Mouse (Mus musculus) kidney, postnatal 0 days (tissue): ENCODE measurements around the gene Ift20. TPM values are rescaled to one million over a fixed set of nuclear protein-coding genes. Genes with fewer than 3 reads are reported as not detected.
"Not testable (repeated sequence)": the region's sequence is repeated elsewhere in the genome, so short reads cannot be mapped to it uniquely, and the experiment has no call there.

Experiments used
- ATAC-seq: fragments of 200-750 bp; cut with Nextera tagmentation; replicated peaks from 2 replicates; pipeline ENCODE4 v1.8.0; 2017; ENCODE audit warnings: low read depth, moderate number of reproducible peaks, moderate TSS enrichment, moderate library complexity; ENCODE audit not compliant: low FRiP score
- DNase-seq: peaks from one replicate; pipeline ENCODE4 v3.0.0-alpha.2; 2016; ENCODE audit warnings: low spot score
- H3K27ac ChIP-seq: fragments of 300-500 bp; sonication (generic); 2 replicates; pipeline ENCODE4 v1.5.1; 2014; ENCODE audit warnings: mild to moderate bottlenecking
- H3K27me3 ChIP-seq: fragments of 300-500 bp; sonication (generic); 2 replicates; pipeline ENCODE4 v1.6.1; 2014; ENCODE audit warnings: low read length, mixed read lengths; ENCODE audit not compliant: insufficient read depth
- H3K36me3 ChIP-seq: fragments of 300-500 bp; sonication (generic); 2 replicates; pipeline ENCODE4 v1.6.1; 2014; ENCODE audit warnings: low read length, mixed read lengths; ENCODE audit not compliant: insufficient read depth
- H3K4me1 ChIP-seq: fragments of 300-500 bp; sonication (generic); replicated peaks from 2 replicates; pipeline ENCODE4 v1.6.1; 2014; ENCODE audit warnings: antibody characterized with exemption, low read length, mixed read lengths; ENCODE audit not compliant: insufficient read depth
- H3K4me2 ChIP-seq: fragments of 300-500 bp; sonication (generic); 2 replicates; pipeline ENCODE4 v1.6.1; 2014; ENCODE audit warnings: mild to moderate bottlenecking, low read length, moderate library complexity, mixed read lengths
- H3K4me3 ChIP-seq: fragments of 300-500 bp; sonication (generic); replicated peaks from 2 replicates; pipeline ENCODE4 v1.5.1; 2014; ENCODE audit warnings: low read depth, low read length
- H3K9ac ChIP-seq: fragments of 300-500 bp; sonication (generic); 2 replicates; pipeline ENCODE4 v1.6.1; 2014; ENCODE audit warnings: low read depth, low read length
- H3K9me3 ChIP-seq: fragments of 300-500 bp; sonication (generic); replicated peaks from 2 replicates; pipeline ENCODE4 v1.6.1; 2016; ENCODE audit warnings: low read length, inconsistent platforms, mixed read lengths
- CTCF ChIP-seq: IDR thresholded peaks from 2 replicates; pipeline ENCODE4 v1.5.1; 2016; ENCODE audit warnings: antibody characterized with exemption, low read depth, mild to moderate bottlenecking, moderate library complexity
- WGBS: fragments of 180-500 bp; shearing (Covaris S2); extraction: QIAGEN DNeasy Blood & Tissue Kit; methylation state at CpG from one replicate; pipeline ENCODE4 v1.1.7; 2014; 5-methylcytosine and 5-hydroxymethylcytosine counted together
- polyA plus RNA-seq: library from polyadenylated mRNA; unstranded; fragments of >200 nt; fragmentation: Nextera tagmentation; extraction: Ambion mirVana; gene quantifications from 2 replicates; pipeline ENCODE4 v1.2.1, GENCODE M21; 2015

The Ift20 gene
- polyA plus RNA-seq, 1 experiment from 2014 or later: 185 TPM

GRCm38 (mm10) chr11:78574536-78574935 lies 38.4 kb downstream of the Ift20 start:
- Histone ChIP-seq H3K27me3 (no peaks in the 10 kb centered on the region), H3K4me2 (no peak overlapping the region), H3K36me3 (peaks cover 10% of the 10 kb centered on the region; the same call in 1 of the 2 replicates), H3K4me1 (no peaks in the 10 kb centered on the region), H3K27ac (no peak overlapping the region), H3K9me3 (no peaks in the 10 kb centered on the region), H3K4me3 (no peak overlapping the region), H3K9ac (no peak overlapping the region)
- no peak for DNase-seq
- no peak for ATAC-seq
- TF ChIP-seq CTCF: no peak
- 84% methylated on average over 3 of the region's 3 CpGs for WGBS

GRCm38 (mm10) chr11:78574975-78575374 lies 38.8 kb downstream of the Ift20 start:
- no peak for TF ChIP-seq CTCF
- DNase-seq: no peak
- WGBS: 39% methylated on average over 2 of the region's 2 CpGs
- Histone ChIP-seq H3K9ac (no peak overlapping the region), H3K27me3 (no peaks in the 10 kb centered on the region), H3K9me3 (no peaks in the 10 kb centered on the region), H3K4me3 (no peak overlapping the region), H3K4me2 (no peak overlapping the region), H3K36me3 (peaks cover 10% of the 10 kb centered on the region; the same call in 1 of the 2 replicates), H3K4me1 (no peaks in the 10 kb centered on the region), H3K27ac (no peak overlapping the region)
- no peak for ATAC-seq

GRCm38 (mm10) chr11:78582848-78583247 lies 46.7 kb downstream of the Ift20 start:
- no peak overlapping the region for H3K4me3 ChIP-seq
- H3K9ac ChIP-seq: no peak overlapping the region
- ATAC-seq (no peak), DNase-seq (no peak)
- H3K9me3 ChIP-seq: no peaks in the 10 kb centered on the region
- no peaks in the 10 kb centered on the region for H3K27me3 ChIP-seq
- no peak for TF ChIP-seq CTCF
- H3K4me2 ChIP-seq: no peak overlapping the region
- H3K36me3 ChIP-seq: peaks cover 32% of the 10 kb centered on the region; the same call in 1 of the 2 replicates
- no peak overlapping the region for H3K27ac ChIP-seq
- no peaks in the 10 kb centered on the region for H3K4me1 ChIP-seq
- 73% methylated on average over 6 of the region's 6 CpGs for WGBS

- DNase-seq: no peak
- Histone ChIP-seq H3K27ac (no peak overlapping the region), H3K4me3 (no peak overlapping the region), H3K9me3 (no peaks in the 10 kb centered on the region), H3K4me2 (no peak overlapping the region), H3K9ac (no peak overlapping the region), H3K27me3 (no peaks in the 10 kb centered on the region), H3K36me3 (peaks cover 25% of the 10 kb centered on the region; the same call in 1 of the 2 replicates), H3K4me1 (no peaks in the 10 kb centered on the region)
- no peak for ATAC-seq
- TF ChIP-seq CTCF: peak; percentile 45
Measured at GRCm38 (mm10) chr11:78586099-78586498, 49.9 kb downstream of the Ift20 start.

- not testable (repeated sequence) for H3K4me2 ChIP-seq, H3K9me3 ChIP-seq, DNase-seq, H3K9ac ChIP-seq, H3K4me1 ChIP-seq, H3K27me3 ChIP-seq, H3K4me3 ChIP-seq, ATAC-seq, H3K27ac ChIP-seq
- 94% methylated on average over 1 of the region's 1 CpGs for WGBS
- H3K36me3 ChIP-seq: peaks cover 19% of the 10 kb centered on the region; the same call in 1 of the 2 replicates
- TF ChIP-seq CTCF: peak; percentile 34
Measured at GRCm38 (mm10) chr11:78587677-78588076, 51.5 kb downstream of the Ift20 start.

Other genes starting within 250 kb of the Ift20 start
- 0.17 TPM in 1 of 2 replicates, not detected in the other for gene BC030499, start 245.5 kb upstream of the Ift20 start, polyA plus RNA-seq
- gene Spag5, start 234.8 kb upstream of the Ift20 start, polyA plus RNA-seq: 12.4 and 14.8 TPM in 2 replicates
- 12.5 and 13.0 TPM in 2 replicates for gene Aldoc, start 213.4 kb upstream of the Ift20 start, polyA plus RNA-seq
- 67.5 and 74.9 TPM in 2 replicates for gene Pigs, start 207.9 kb upstream of the Ift20 start, polyA plus RNA-seq
- gene Unc119, start 192.9 kb upstream of the Ift20 start, polyA plus RNA-seq: 30.4 TPM in 2 replicates
- gene Foxn1, start 149.8 kb upstream of the Ift20 start, polyA plus RNA-seq: not detected in 2 replicates
- 6.5 and 6.6 TPM in 2 replicates for gene Slc13a2, start 114.1 kb upstream of the Ift20 start, polyA plus RNA-seq
- 21.7 and 23.4 TPM in 2 replicates for gene Slc46a1, start 70.7 kb upstream of the Ift20 start, polyA plus RNA-seq
- gene Sarm1, start 38.6 kb upstream of the Ift20 start, polyA plus RNA-seq: 0.55 and 1.1 TPM in 2 replicates
- 0.70 and 1.7 TPM in 2 replicates for gene Vtn, start 37.3 kb upstream of the Ift20 start, polyA plus RNA-seq
- not detected in 2 replicates for gene Sebox, start 32.9 kb upstream of the Ift20 start, polyA plus RNA-seq
- 56.0 and 58.9 TPM in 2 replicates for gene Tmem199, start 24.2 kb upstream of the Ift20 start, polyA plus RNA-seq
- gene Poldip2, start 24.2 kb upstream of the Ift20 start, polyA plus RNA-seq: 173 and 191 TPM in 2 replicates
- 59.8 and 66.5 TPM in 2 replicates for gene Tnfaip1, start within 50 bp of the Ift20 start, polyA plus RNA-seq
- gene Tmem97, start 14.4 kb downstream of the Ift20 start, polyA plus RNA-seq: 61.0 and 65.8 TPM in 2 replicates
- gene Nlk, start 161.0 kb downstream of the Ift20 start, polyA plus RNA-seq: 19.2 and 20.8 TPM in 2 replicates
- 53.6 and 55.8 TPM in 2 replicates for gene Ccnq, start 215.4 kb downstream of the Ift20 start, polyA plus RNA-seq